Mouse (Mus musculus) ovary, adult 18-20 months (tissue): ENCODE results near the gene Sh3bp1.
A peak's percentile ranks its signal among the peaks of the same experiment; 100 is the strongest.
"Not testable (repeated sequence)": the region's sequence is repeated elsewhere in the genome, so short reads cannot be mapped to it uniquely, and the experiment has no call there.

Experiments
- DNase-seq: peaks from one replicate; pipeline ENCODE4 v3.0.0; 2022; ENCODE audit warnings: low spot score, mixed read lengths

Sh3bp1 gene

DNA sequence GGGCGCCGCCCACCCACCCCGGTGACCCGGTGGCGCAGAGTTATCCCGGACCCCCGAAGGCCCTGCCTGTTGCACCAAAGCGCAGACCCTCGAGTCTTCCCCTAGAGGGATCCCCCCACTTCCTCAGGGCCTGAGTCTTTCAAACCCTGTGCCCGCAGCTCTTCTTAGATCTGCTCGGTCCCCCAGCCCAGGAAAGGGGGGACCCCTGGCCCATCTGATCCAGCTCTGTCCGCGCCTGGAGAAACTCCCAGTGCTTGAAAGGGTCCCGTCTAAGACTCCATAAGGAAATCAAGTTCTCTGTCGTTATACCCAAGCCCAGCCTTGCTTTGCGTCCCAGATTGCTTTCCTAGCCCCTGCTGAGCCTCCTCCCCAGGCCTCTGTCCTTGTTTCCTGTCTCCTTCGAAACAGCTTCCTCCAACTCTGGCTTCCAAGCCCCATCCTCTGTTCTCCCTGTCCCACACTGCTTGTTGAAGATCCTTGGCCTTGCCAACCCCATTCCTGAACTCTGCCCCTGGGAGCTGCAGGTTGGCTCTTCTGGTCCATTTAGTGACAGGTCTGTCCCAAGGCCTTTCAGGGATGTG is 21.7 kb upstream of the Sh3bp1 start:
- DNase-seq, result no peak

DNA sequence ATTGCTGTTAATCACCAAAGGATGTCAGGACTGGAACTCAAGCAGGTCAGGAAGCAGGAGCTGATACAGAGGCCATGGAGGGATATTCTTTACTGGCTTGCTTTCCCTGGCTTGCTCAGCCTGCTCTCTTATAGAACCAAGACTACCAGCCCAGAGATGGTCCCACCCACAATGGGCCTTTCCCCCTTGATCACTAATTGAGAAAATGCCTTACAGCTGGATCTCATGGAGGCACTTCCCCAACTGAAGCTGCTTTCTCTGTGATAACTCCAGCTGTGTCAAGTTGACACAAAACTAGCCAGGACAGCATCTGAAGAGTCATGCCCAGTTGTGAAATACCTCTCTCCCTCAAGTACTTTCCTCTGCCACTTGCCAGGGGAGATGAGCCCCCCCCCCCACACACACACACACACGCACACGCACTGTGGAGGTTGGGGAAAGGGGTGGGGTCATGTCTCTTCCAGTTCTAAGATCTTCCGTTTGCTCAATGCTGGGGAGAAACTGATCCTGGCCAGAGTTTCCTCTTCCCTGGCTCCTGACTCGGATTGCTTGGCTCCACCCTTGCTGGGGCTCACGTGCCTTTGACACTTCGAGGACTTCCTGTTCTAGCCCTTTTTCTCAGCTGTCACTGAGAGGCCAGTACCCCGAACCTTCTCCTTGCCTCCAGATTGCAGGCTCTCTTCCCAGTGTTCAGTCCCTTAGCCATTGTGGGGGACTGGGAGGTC is 20.6 kb upstream of the Sh3bp1 start:
- DNase-seq, result not testable (repeated sequence)

DNA sequence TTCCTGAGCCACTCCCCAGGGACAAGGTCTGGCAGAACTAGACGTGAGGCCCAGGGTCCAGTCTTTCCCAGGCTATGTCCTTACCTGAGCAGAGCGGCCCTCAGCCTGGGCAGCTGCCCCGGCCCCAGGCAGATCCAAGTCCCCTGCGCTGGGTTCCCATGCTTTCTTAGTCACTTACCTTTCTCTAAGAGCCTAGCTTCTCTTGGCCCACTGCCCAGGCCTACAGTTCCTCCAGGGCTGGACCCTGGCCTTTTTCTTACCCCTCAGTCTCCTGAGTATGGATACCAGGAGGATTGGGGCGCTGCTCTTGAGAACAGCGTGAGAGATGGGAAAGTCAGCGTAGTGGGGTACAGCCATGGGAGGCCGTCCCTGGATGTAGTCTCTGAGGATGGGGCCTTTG is 19.1 kb upstream of the Sh3bp1 start:
- DNase-seq, result no peak

DNA sequence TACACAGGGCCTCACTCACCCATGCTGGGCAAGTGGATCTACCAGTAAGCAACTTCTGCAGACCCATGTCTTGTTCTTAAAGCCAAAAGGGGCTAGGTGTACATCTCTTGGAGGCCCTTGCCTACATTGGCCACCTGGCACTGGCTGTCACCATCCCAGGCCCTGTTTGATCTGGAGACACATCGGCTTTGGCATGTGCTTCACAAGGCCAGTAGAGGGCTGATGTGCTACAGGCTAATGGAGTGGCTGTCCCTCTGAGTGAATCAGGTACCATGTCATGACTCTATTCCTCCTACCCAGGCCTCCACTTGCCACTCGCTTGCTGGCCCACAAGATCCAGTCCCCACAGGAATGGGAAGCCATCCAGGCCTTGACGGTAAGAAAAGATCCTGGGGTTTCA is 17.7 kb upstream of the Sh3bp1 start:
- no peak for DNase-seq

- DNase-seq, result no peak
These were observed 10.1 kb upstream of the Sh3bp1 start for GRCm38 (mm10) chr15:78889401-78889853.

GRCm38 (mm10) chr15:78892440-78892839 is 7.1 kb upstream of the Sh3bp1 start:
- DNase-seq, result no peak

DNA sequence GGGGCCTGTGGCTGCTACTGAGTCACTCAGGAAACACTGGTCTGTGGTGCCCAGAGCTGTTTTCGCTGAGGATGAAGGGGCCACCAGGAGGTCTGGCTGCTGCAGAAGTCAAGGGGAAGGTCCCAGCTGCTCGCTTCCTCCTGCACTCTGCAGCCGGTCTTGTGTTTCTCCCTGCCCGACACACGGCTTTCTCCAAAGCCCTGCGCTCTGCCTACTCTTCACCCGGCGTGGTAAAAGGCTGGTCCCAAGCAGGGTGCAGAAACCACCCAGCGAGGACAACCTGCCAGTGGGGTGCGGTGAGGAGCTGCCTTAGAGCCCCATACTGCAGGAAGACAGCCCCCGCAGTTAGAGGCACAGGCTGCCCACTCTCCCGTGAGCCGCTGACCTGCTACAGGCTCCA is 4.8 kb upstream of the Sh3bp1 start:
- no peak for DNase-seq

DNA sequence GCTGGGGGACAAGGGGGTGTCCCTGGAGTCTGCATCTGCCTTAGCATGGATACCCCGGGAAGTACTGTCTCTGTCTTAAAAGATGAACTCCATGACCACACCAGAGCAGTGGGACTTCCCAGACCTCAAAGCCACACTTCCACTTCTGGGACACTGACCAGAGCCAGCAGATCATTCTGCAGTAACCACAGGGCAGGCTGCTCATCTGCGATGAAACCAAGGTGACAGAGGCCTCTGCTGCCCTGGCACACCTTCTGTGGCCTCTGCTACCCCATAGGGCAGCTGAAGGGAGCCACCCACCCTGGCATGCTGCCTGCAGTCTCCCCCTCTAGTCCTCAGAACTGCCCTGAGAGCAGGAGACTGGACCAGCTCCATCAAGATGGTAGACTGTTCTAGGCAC is 3.8 kb upstream of the Sh3bp1 start:
- no peak for DNase-seq

GRCm38 (mm10) chr15:78896149-78896548 is 3.4 kb upstream of the Sh3bp1 start:
- DNase-seq, result no peak

- no peak for DNase-seq
These were observed 2.1 kb upstream of the Sh3bp1 start for GRCm38 (mm10) chr15:78897488-78897887.

DNA sequence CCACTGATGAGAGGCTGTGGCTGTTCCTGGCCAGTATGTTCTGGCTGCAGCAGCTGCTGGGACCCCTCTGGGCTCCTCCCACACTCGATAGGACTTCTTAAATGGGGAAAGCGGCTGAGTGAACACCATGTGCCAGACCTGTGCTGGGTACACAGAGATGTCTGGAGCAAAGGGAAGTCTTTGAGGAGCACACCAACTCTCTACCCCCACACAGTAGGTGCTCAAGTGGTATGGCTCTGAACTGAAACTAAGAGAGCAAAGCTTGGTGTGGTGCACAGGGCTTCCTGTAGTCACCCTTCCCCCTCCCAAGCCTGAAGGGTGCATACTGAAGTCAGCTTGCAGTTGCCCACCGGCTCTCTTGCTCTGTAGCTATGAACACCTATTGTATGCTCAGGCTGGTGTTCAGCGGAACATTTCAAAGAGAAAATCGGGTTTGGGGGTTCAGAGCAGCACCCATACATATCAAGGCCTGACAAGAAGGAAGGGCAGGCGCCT is 1.0 kb upstream of the Sh3bp1 start:
- DNase-seq, result no peak

DNA sequence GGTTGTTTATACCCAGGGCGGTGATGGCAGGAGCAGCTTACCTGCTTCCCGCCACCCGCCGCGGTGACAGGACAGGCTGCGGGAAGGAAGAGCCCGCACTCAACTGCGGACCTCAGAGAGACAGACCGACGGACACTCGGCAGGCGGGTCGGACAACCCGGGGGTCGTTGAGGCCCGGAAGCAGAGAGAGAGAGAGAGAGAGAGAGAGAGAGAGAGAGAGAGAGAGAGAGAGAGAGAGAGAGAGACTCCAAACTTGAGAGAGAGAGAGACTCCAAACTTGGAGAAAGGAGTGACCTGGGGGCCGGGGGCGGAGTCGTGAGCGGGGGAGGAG is 194 bp upstream of the Sh3bp1 start, which contains the start of gene Gm49510:
Gm49510 (plus strand) TSS at position 259 of the 331 bp plus-strand sequence.
- no peak for DNase-seq

GRCm38 (mm10) chr15:78900585-78901421 is 1.2 kb downstream of the Sh3bp1 start:
- DNase-seq, result no peak

DNA sequence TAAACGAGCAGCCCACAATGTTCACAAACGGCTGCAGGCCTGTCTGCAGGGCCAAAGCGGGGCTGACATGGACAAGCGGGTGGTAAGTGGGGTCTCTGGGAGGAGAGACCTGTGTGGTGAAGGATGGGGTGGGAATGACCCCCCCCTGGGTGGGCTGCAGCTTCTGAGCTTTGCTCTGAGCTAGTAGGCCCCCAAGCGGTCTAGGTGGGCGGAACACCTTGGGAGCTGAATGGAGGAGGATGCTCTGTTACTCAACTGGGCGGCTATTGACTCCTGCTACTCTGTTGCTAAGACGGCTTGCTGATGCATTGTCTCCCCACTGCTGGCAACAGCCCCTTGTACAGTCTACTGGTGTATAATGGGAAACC is 1.8 kb downstream of the Sh3bp1 start:
- no peak for DNase-seq

GRCm38 (mm10) chr15:78903243-78903642 is 3.7 kb downstream of the Sh3bp1 start:
- DNase-seq, result no peak

DNA sequence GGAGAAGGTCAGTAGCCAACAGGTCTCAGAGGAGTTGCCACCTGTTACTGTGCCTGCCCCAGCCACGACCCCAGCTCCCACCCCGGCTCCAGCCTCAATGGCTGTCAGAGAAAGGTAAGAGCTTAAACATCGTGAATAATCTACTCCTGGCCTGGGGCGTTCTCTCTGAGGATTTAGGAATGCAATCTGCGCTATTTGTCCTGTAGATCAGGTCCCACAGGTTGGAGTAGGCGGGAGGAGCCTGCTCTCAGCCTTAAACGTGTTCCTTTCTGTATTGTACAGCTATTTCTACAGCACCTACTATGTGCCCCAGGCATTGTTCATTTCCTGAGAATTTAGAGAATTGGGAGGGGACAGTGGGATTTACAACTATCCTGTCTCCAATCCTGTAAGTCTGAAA is 8.8 kb downstream of the Sh3bp1 start:
- no peak for DNase-seq

GRCm38 (mm10) chr15:78908982-78909381 is 9.4 kb downstream of the Sh3bp1 start:
- no peak for DNase-seq

GRCm38 (mm10) chr15:78912040-78912439 is 12.5 kb downstream of the Sh3bp1 start:
- no peak for DNase-seq

- peak; percentile 90 for DNase-seq
These were observed 14.1 kb downstream of the Sh3bp1 start, which contains the start of gene Pdxp for GRCm38 (mm10) chr15:78913632-78914090. Gene Pdxp, plus strand, starts transcription at chr15:78913919.

GRCm38 (mm10) chr15:78914091-78914822 is 14.7 kb downstream of the Sh3bp1 start:
- DNase-seq, result no peak

GRCm38 (mm10) chr15:78914823-78915659 is 15.5 kb downstream of the Sh3bp1 start:
- no peak for DNase-seq
